Mouse (Mus musculus): Measurements from ENCODE around the gene Nfkbia. TPM values are rescaled to one million over a fixed set of nuclear protein-coding genes. Genes with fewer than 3 reads are reported as not detected.
A peak's percentile ranks its signal among the peaks of the same experiment; 100 is the strongest.

Nfkbia gene
- polyA plus RNA-seq, 1 experiment = 282 TPM

DNA sequence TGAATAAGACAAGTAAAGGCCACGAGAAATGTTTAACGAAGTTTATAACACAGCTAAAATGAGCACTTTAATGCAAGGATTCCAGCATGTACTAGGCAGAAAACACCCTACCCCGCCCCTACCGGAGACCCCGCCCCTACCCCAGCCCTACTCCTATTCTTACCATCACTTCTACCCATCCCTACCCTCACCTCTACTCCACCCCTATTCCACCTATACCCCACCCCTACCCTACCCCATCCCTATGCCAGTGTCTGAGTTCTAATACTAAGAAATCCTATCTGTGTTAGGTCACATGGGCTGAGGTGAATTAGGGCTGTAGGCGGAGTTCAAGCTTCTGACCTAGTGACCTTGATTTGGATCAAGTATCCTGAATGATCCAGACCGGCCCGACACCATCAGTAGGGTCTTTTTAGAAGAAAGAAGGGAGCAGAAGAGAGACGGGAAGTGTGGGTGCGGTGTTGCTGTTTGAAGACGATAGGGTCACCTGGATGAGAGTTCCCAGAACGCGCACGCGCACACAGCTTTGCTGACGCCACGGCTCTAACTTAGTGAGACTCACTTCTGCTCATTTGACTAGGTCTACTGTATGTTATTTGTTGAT lies 15.0 kb upstream of the Nfkbia start:
- TF ChIP-seq CTCF (IDR thresholded peaks at IDR 0.05; ENCODE audit: insufficient read depth, low read length) (no peak), POLR2A (IDR thresholded peaks at IDR 0.05; ENCODE audit: borderline replicate concordance, extremely low read depth, low read depth, low read length) (no peak)
- Histone ChIP-seq H3K4me3 (replicated peaks; ENCODE audit: extremely low read depth, low read depth, low read length) (no peak overlapping the region), H3K4me1 (ENCODE audit: control insufficient read depth, insufficient read depth, low read length) (no peaks in the 10 kb centered on the region)
- DNase-seq = no peak
- WGBS = 81% methylated on average over 17 of the region's 17 CpGs

DNA sequence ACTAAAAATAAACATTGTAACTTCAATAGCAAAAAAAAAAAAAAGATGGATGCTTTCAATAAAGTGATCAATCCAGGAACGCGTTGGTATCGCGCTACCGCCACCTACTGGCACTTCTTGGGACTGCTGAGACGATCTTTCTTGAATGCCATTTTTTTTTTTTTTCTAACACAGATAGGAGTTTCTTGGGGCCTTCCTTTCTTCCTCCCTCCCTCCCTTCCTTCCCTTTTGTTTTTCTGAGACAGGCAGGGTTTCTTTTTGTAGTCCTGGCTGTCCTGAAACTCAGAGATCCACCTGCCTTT lies 13.5 kb upstream of the Nfkbia start:
- Histone ChIP-seq H3K4me3 (replicated peaks; ENCODE audit: extremely low read depth, low read depth, low read length) (no peak overlapping the region), H3K4me1 (ENCODE audit: control insufficient read depth, insufficient read depth, low read length) (no peaks in the 10 kb centered on the region)
- DNase-seq = peak; percentile 52
- 0% methylated on average over 6 of the region's 6 CpGs for WGBS
- TF ChIP-seq POLR2A (IDR thresholded peaks at IDR 0.05; ENCODE audit: borderline replicate concordance, extremely low read depth, low read depth, low read length) (no peak), CTCF (IDR thresholded peaks at IDR 0.05; ENCODE audit: insufficient read depth, low read length) (peak; percentile 94)

DNA sequence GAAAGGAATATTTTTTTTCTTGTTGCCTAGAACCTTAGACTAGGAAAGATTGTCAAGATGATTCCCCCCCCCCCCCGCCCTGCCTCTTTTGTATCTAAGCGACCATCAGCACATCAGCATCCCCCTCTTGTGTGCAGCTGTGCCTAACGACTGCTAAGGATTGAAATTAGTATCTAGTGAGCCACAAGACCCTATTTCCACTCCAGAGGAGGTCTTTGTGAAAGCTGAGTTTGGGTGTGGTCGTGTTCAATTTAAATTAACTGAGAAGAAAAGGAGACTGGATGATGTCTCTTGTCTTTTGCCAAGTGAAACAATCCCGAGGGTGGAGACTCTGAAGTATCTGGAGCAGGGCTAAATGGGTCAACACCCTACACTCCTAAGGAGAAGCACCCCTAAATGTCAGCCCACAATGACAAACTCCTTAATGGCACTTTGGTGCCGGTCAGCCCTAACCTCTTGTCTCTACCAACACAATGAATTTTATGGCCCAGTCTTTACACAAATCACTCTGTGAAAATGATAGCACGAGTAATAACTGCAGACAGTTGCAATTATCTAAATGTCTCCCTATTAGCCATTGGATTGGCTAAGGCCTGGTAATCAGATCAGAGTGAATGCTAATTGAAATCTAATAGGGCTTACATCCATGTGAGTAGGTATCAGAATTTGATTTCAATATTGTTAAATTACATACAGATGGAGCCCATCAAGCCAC lies 13.0 kb upstream of the Nfkbia start:
- Histone ChIP-seq H3K4me3 (replicated peaks; ENCODE audit: extremely low read depth, low read depth, low read length) (no peak overlapping the region), H3K4me1 (ENCODE audit: control insufficient read depth, insufficient read depth, low read length) (no peaks in the 10 kb centered on the region)
- WGBS = 58% methylated on average over 7 of the region's 7 CpGs
- DNase-seq = no peak
- TF ChIP-seq POLR2A (IDR thresholded peaks at IDR 0.05; ENCODE audit: borderline replicate concordance, extremely low read depth, low read depth, low read length) (no peak), CTCF (IDR thresholded peaks at IDR 0.05; ENCODE audit: insufficient read depth, low read length) (no peak)

DNA sequence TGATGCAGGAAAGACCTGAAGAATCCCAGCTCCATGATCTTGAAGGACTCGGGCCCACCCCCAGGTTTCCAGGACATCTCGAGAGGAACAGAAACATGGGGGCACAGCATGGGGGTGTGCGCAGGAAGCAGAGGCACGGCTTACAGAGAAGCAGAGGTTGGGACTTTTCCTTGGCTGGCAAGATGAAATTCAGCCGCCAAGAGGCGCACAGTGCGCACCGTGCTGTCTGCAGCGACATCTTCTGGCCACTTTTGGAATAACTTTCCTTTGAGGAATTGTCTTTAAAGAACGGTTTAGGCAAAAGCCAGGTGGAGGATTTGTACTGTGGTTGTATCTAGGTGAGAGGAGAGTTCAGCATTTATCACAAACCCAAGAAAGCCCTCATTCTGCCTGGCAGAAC lies 6.6 kb upstream of the Nfkbia start:
- WGBS = 1% methylated on average over 10 of the region's 10 CpGs
- H3K4me3 ChIP-seq (replicated peaks; ENCODE audit: extremely low read depth, low read depth, low read length) = no peak overlapping the region
- DNase-seq = peak; percentile 71
- peaks cover 15% of the 10 kb centered on the region; the same call in 1 of the 2 replicates for H3K4me1 ChIP-seq (ENCODE audit: control insufficient read depth, insufficient read depth, low read length)
- TF ChIP-seq CTCF (IDR thresholded peaks at IDR 0.05; ENCODE audit: insufficient read depth, low read length) (peak; percentile 98), POLR2A (IDR thresholded peaks at IDR 0.05; ENCODE audit: borderline replicate concordance, extremely low read depth, low read depth, low read length) (no peak)

DNA sequence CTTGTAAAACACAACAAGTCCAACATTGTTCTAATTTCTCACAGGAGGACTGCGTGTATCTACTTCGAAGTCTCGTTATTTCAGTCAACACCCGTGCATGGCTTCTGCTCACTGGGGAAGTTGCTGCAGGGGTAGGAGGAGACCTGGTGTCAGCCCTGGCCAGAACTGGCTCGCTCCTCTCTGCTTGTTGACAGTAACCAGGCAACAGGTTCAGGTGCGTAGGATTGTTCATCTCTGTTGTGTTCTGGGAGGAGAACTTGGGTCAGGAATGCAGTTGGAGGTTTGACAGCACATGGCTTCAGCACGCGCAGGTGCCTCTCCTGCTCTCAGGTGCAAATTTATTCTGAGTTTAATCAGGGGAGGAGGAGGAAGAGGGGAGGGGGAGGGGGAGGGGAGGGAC lies 5.3 kb upstream of the Nfkbia start:
- WGBS = 69% methylated on average over 8 of the region's 8 CpGs
- DNase-seq = no peak
- Histone ChIP-seq H3K4me1 (ENCODE audit: control insufficient read depth, insufficient read depth, low read length) (peaks cover 19% of the 10 kb centered on the region; the same call in 1 of the 2 replicates), H3K4me3 (replicated peaks; ENCODE audit: extremely low read depth, low read depth, low read length) (no peak overlapping the region)
- TF ChIP-seq POLR2A (IDR thresholded peaks at IDR 0.05; ENCODE audit: borderline replicate concordance, extremely low read depth, low read depth, low read length) (no peak), CTCF (IDR thresholded peaks at IDR 0.05; ENCODE audit: insufficient read depth, low read length) (no peak)

DNA sequence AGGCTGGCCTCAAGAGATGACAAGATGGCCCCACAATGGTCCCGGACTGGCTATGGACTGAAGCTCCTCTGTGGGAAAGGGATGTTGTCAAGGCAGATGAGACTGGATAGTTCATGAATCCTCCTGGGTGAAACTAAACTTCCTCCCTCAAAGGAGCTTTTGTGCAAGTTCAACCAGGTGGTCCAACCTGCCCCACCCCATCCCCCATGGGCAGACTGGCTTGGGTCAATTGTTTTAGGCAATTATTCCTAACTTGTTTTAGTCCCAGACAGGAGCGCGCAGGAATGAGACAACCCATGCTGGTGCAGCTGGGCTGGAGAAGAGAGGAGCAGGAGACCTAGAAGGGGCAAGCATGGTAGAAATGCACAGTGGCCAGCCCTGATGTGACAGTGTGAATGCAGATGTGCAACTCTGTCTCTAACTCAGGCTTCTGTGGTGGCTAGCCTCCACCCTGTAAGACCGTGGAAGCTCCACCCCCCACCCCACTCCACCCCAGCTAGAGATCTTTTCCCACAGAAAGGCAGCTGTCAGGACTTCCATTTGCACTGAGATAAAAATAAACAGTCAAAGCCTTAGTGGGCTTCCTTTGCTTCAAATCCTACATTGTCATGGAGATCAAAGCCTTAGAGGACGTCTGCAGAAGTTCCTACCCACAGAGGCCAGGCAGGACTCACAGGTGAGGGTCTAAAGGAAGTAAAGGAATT lies 3.6 kb upstream of the Nfkbia start:
- 66% methylated on average over 5 of the region's 5 CpGs for WGBS
- Histone ChIP-seq H3K4me1 (ENCODE audit: control insufficient read depth, insufficient read depth, low read length) (peaks cover 19% of the 10 kb centered on the region; the same call in 1 of the 2 replicates), H3K4me3 (replicated peaks; ENCODE audit: extremely low read depth, low read depth, low read length) (no peak overlapping the region)
- DNase-seq = no peak
- no peak for TF ChIP-seq CTCF (IDR thresholded peaks at IDR 0.05; ENCODE audit: insufficient read depth, low read length)

DNA sequence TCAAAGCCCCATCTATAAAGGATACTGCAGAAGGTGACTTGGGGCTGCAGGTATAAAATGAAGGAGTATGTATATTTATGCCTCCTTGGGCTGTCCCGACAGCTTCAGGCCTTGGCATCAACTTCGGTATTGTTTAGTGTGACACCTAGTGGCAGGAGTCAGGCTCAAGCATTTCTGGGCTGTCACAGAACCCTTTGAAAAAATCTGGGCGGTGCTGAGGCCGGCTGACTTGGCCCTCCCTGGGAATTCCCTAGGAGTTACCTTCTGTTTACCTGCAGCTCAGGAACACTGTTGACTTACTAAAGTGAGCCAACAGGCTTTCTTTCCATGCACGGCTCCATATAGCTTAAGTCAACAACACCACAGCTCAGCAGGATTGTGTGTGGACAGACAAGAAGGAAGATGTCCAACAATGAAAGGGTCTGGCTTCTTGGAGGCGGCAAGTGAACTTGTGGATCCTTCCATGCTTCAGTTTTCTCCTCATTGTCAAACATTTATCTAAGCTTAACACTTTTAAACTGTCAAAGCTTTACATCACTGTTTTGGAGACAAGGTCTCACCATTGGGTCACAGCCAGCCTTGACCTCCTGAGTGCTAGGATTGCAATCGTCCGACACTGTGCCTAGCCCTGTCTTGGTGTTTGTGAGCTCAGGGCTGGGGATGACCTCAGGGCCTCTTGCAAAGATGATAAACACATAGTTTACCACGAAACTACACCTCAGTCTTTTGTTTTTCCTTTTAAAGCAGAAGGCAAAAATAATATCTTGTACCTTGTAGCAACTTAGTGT lies 2.9 kb upstream of the Nfkbia start:
- peaks cover 22% of the 10 kb centered on the region for H3K4me1 ChIP-seq (ENCODE audit: control insufficient read depth, insufficient read depth, low read length)
- 24% methylated on average over 9 of the region's 9 CpGs for WGBS
- no peak overlapping the region for H3K4me3 ChIP-seq (replicated peaks; ENCODE audit: extremely low read depth, low read depth, low read length)
- TF ChIP-seq CTCF (IDR thresholded peaks at IDR 0.05; ENCODE audit: insufficient read depth, low read length) (peak; percentile 79), POLR2A (IDR thresholded peaks at IDR 0.05; ENCODE audit: borderline replicate concordance, extremely low read depth, low read depth, low read length) (no peak)
- peak; percentile 66 for DNase-seq

DNA sequence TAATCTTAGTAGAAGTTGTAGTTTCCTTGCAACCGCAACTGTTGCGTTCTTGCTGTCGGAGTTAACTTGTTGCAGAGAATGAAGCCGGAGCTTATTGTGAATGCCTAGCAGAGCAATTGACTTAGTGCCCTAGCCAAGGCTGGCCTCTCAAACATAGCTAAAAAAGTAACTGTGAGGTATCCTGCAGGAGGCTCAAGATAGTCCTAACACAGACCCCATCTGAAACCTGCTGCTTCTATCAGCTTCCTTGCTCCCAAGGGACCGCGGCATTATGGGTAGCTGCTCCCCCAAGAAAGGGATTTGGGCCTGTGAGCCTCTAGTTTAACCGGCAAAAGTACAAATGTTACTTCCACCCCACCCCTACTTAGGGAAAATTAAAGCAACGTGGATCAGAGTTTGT lies 934 bp upstream of the Nfkbia start:
- Histone ChIP-seq H3K4me1 (ENCODE audit: control insufficient read depth, insufficient read depth, low read length) (peaks cover 19% of the 10 kb centered on the region), H3K4me3 (replicated peaks; ENCODE audit: extremely low read depth, low read depth, low read length) (no peak overlapping the region)
- TF ChIP-seq POLR2A (IDR thresholded peaks at IDR 0.05; ENCODE audit: borderline replicate concordance, extremely low read depth, low read depth, low read length) = no peak
- TF ChIP-seq CTCF (IDR thresholded peaks at IDR 0.05; ENCODE audit: insufficient read depth, low read length) = no peak
- no peak for DNase-seq
- 51% methylated on average over 8 of the region's 8 CpGs for WGBS

DNA sequence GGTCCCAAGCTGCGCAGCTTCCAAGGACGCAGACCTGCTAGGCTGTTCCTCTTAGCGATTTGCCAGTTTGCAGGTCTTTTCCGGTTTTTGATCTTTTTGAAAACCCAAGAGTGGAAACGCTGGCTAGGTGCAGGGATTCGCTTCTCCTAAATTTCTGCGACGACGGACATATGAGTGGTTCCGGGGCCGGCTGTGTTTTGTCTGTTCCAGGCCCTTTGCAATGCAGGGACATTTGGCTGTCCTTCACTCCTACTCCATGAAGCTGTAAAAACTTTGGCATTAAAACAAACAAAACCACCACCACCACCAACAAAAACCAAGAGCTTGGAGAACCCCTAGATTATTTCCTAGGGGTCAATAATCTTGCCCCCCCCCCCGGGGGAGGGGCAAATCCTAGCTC lies 494 bp upstream of the Nfkbia start:
- no peak for TF ChIP-seq CTCF (IDR thresholded peaks at IDR 0.05; ENCODE audit: insufficient read depth, low read length)
- TF ChIP-seq POLR2A (IDR thresholded peaks at IDR 0.05; ENCODE audit: borderline replicate concordance, extremely low read depth, low read depth, low read length) = no peak
- WGBS = 1% methylated on average over 12 of the region's 12 CpGs
- peak; percentile 43 for DNase-seq
- H3K4me3 ChIP-seq (replicated peaks; ENCODE audit: extremely low read depth, low read depth, low read length) = peak overlapping the region; percentile 54
- peaks cover 16% of the 10 kb centered on the region for H3K4me1 ChIP-seq (ENCODE audit: control insufficient read depth, insufficient read depth, low read length)

All from lung, adult 2 months (tissue).